Mouse (Mus musculus): ENCODE measurements around the gene Mrpl52.
A peak's percentile ranks its signal among the peaks of the same experiment; 100 is the strongest.

The Mrpl52 gene

DNA sequence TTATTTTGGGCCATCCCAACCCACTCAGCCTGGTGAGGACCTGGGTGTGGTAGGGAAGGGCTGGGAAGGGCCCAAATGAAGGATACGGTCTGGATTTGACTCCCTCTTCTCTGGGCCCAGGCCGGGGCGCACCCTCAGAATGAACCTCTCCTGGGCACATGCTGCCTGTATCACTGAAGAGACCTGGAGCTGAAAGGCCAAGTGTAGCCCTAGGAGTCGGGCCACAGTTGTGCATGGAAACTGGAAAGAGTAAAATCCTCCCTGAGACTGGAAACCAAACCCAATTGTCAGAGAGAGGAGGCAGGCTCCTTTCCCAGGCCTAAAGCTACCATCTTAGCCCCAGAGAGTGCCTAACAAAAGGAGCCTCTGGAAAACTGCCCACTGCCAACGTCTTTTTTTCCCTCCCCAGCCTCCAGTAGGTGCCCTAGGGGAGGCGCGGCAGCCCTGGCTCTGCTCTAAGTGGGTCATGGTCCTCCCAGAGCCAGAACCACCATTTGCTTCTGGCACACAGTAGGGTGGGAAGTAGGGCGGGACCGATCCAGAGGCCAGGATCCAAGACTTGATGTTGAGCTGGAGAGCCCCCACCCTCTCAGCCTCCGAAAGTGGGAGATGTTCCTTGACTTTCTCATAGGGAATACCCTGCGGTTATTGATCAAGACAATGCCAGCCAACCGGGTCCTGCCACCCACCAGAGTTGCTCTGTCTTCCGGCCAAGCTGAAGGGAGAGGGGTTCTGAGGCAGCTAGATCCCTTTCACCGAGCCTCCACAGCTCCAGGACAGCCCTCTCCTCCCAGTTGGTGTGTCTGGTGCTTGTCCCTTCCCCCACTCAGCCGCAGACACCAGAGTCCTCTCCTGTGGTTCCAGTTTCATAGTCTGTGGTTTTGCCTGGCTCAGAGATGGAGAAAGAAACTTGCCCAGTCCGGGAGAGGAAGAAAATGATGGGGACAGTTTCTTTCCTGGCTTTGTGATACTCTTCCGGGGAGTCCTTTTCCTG, 6.4 kb downstream of the Mrpl52 start:
- DNase-seq (ENCODE audit: low spot score) = no peak

GRCm38 (mm10) chr14:54433941-54434531, 7.3 kb downstream of the Mrpl52 start:
- no peak for DNase-seq (ENCODE audit: low spot score)

- no peak for DNase-seq (ENCODE audit: low spot score)
These were observed 8.6 kb downstream of the Mrpl52 start for GRCm38 (mm10) chr14:54435194-54435918.

DNA sequence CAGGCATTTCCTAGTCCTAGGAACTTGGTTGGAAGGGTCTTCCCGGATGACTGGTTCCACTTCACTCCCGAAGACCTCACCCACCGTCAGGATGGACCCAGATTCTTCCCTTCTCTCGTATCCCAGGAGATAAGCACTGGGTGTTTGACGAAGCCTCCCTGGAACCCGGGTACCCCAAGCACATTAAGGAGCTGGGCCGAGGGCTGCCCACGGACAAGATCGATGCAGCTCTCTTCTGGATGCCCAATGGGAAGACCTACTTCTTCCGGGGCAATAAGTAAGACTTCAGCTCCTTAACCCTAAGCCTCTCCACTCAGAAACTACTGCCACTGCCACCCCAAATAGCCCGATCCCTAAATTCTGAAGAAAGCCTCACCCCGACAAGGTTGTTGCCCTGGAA, 12.4 kb downstream of the Mrpl52 start:
- DNase-seq (ENCODE audit: low spot score) = no peak

DNA sequence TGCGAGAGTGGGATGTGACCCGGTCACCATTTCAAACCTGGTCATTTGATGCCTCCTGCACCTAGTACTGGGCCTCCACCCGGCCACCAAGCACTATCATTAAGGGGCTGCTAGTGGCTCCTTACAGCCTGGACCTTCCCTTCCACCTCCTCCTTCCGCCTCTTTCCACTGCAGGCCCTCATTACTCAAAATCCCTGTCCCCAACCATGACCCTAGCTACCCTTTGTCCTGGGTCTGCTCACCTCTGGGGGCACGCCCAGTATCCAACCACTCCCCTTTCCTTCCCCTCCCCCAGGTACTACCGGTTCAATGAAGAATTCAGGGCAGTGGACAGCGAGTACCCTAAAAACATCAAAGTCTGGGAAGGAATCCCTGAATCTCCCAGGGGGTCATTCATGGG, 12.9 kb downstream of the Mrpl52 start:
- DNase-seq (ENCODE audit: low spot score) = no peak

DNA sequence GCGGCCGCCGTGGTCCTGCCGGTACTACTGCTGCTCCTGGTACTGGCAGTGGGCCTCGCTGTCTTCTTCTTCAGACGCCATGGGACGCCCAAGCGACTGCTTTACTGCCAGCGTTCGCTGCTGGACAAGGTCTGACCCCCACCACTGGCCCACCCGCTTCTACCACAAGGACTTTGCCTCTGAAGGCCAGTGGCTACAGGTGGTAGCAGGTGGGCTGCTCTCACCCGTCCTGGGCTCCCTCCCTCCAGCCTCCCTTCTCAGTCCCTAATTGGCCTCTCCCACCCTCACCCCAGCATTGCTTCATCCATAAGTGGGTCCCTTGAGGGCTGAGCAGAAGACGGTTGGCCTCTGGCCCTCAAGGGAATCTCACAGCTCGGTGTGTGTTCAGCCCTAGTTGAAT, 13.8 kb downstream of the Mrpl52 start:
- no peak for DNase-seq (ENCODE audit: low spot score)

GRCm38 (mm10) chr14:54441365-54441764, 14.7 kb downstream of the Mrpl52 start:
- DNase-seq (ENCODE audit: low spot score) = no peak

DNA sequence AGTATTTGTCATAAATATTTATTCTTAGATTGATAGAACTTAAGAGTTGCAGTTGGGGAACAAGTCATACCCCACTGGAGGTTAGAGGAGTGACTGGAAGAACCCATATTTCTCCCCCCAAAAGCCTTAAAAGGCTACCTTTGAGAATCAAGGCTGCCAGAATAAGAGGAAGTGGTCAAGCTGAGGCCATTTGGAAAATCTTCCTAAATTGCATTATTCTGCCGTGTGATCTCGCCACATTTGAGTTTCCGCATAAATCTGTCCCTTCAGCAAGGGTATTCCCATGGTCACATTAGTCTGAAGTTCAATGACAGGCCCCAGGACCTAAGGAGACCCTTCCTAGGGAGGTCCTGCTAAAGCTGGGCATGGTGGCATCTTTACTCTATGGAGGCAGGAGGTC, 15.8 kb downstream of the Mrpl52 start:
- no peak for DNase-seq (ENCODE audit: low spot score)

DNA sequence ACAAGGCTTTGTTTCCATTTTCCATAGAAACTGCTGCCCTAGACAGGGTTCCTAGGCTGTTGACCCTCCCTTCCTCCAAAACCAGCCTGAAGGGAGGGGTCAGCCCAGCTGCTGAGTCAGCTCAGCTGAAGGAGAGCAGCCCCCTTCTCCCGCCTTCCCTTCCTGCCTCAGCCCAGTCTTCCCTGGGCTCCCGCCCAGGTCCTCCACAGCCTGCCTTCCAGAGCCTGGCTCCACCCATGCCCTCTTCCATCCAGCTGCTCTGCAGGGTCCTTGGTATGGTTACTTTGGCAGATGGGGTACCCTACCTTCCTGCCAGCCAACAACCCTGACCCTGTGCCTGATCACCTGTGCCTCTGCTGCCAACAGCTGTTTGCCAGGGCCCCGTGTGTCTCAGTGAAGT, 16.5 kb downstream of the Mrpl52 start:
- DNase-seq (ENCODE audit: low spot score) = peak; percentile 41

GRCm38 (mm10) chr14:54443712-54444618, 17.3 kb downstream of the Mrpl52 start:
- peak; percentile 38 for DNase-seq (ENCODE audit: low spot score)

DNA sequence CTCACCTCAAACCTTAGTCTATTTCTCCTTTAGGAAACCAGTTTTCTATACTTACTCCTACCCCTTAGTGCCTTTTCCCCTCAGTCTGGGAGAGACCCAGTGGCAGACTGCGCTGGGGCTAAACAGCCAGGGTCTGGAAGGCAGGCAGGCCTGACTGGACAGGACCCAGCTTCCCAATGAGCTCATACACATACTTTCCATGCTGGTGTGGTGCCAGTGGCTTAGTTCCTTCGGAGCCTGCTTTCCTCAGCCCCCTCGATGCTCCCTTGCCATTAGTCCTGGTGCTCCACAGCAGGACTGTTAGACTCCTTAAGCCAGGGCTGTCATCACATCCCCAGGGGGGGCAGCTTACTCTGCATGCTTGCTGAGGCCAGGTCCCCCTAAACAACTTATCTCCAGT, 18.8 kb downstream of the Mrpl52 start:
- no peak for DNase-seq (ENCODE audit: low spot score)

DNA sequence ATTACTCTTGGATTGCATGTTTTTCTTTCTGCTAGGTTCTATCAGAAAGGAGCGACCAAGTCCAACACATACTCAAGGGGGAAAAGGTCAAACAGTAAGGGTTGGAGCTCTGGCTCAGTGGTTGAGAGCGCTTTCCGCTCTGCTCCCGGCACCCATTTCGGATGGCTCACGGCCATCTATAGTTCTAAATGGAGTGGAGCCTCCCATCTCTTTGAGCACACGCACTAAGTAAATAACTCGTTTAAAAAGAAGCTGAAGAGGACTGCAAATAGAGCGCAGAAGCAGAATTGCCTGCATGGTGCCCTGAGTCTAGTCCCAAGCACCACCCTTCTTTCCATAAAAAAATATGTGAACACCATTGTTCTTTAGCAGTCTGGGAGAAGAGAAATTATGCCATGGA, 26.9 kb downstream of the Mrpl52 start:
- no peak for DNase-seq (ENCODE audit: low spot score)

- no peak for DNase-seq (ENCODE audit: low spot score)
These were observed 28.2 kb downstream of the Mrpl52 start for GRCm38 (mm10) chr14:54454669-54455528.

DNA sequence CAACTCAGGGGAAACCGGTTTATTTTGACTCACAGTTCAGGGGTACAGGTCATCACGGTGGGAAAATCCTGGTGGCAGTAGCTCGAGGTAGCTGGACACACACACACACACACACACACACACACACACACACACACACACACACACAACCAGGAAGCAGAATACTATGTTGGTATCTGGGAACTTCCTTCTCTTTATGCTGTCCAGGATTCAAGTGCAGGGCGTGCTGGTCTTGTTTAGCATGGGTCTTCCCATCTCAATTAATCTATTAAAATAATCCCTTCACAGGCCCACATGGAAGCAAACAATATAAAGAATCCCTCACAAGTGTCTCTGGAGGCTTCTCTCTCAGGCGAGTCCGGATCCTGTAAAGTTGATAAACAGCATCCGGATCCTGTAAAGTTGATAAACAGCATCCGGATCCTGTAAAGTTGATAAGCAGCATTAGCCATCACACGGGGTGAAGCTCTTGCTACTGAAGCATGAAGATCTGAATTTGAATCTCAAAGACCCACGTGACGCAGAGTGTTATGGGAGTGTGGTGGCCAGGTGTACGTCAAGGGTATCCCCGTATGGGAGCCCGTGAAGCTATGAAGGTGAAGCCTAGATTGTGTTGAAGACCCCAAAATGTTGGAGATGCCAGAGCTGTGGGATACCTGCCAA, 31.3 kb downstream of the Mrpl52 start:
- DNase-seq (ENCODE audit: low spot score) = no peak

DNA sequence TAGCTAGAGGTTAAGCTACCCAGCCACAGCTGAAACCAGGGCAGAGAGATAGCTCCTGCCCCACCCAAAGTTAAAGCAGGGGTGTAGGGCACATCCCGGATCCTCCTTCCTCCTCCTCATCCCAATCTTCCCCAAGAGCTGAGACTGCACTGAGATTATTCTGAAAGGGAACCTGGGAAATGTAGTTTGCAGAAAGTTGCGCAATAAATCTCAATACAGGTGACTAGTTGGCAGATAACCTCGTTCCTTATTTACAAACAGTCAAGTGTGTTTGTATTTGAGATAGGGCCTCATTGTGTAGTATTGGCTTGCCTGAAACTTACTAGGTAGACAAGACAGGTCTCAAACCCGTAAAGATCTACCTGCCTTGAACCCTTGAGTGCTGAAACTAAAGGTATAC, 35.4 kb downstream of the Mrpl52 start:
- DNase-seq (ENCODE audit: low spot score) = no peak

DNA sequence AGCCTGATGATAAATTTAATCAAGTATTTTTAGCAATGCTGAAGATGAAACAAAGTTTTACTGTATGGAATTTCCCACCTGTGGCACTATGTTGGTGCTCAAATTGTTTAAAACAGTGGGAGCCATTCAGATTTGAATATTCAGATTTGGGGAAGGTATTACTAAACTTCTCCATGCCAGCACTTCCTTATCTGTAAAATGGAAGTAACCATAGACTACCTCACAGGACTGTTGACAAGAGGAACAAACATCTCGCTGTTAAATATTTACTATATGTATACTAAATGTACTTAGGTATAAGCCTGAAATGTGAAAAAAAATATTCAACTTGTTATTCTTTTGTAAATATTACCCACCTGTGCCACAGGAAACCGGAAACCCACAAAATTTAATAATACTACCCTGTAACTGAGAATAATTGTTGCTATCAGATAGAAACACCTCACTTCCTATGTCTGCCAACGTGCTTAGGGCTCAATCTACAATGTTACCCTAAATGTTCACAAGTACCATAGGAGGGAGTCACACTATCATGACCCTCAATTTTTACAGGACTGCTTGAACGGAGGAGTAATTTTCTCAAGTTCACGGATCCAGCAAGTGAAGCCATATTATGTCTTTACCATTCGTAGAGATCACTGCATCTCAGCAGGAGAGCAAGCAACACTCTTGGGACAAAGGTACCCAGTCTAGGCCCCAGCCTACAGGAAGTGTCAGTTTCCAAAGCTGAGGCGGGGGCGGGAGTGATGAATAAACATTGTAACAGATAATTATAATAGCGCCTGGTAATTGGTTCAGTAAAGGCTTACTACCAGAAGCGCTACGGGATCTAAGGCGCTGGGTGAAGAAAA, 36.6 kb downstream of the Mrpl52 start:
- DNase-seq (ENCODE audit: low spot score) = no peak

DNA sequence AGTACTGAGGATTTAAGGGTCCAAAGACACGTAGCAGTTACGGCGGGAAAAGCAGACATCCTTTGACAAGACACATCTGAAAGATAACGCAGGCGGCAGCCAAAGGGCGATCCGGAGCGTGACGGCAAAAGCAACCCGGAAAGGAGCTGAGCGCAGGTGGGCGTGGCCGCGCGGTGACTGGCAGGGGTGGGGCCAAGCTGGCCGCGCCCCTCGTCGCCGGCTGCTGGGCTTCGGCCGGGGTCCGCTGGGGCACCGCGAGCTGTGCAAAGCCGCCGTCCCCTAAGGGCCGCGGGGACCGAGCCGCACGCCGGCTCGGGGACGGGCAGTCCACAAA, 37.2 kb downstream of the Mrpl52 start, which contains the start of gene Lrp10:
TSS of gene Lrp10 (plus strand) at position 179 of the 334 bp plus-strand sequence.
- DNase-seq (ENCODE audit: low spot score) = peak; percentile 78

DNA sequence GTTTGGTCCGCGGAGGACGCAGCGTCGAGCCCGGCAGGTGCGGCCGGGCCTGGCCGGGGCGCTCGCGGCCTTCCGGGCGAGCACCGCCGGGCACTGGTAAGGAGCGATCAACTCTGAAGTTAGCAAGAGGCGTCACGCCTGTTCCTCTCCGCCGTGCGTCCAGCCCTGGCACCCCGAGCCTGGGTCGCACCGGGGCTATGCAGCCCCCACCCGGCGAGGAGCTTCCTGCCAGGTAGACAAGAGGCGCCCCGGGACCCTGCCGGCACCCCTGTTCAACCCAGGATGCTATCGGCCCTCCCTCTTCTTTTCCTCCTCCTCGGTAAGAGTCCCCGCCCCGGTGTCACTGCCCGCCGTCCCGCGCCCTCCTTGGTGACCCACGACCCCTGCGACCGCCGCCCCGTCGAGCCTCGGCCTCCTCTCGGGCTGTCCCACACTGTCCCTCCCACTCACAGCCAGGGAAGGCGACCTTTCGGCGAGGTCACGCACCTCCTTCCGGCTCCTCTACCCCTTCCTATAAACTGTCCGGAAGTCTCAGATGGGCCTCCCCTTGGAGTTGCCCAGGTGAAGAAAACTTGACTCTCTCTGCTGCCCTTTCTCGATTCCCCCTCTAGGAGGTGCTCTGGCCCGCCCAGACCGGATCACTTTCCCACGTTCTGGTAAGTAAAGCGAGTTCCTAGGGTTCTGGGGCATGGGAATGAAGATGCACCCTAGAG, 37.7 kb downstream of the Mrpl52 start:
- peak; percentile 58 for DNase-seq (ENCODE audit: low spot score)

GRCm38 (mm10) chr14:54471467-54471866, 44.8 kb downstream of the Mrpl52 start:
- no peak for DNase-seq (ENCODE audit: low spot score)
